ENCODE assay signal across 10 mouse cellular contexts in genomic region chr7:49175784-49176409, GRCm38 (mm10).
DNase-seq lines count a peak whose midpoint lies in the region; ATAC-seq lines count a peak whose summit lies in the region.
"Had no signal": no experiment of that assay in that cellular context is flagged by ENCODE, and none has a peak within 500 bp of the region (broad histone marks: within the 10 kb centered on the region; RNA-seq: fewer than 3 reads in every experiment).

No protein-coding gene starts in this region.

- peak; percentile 69 to 74 for DNase-seq in right cerebral cortex, postnatal 10 days (ENCODE audit: low spot score in 2 of 2)
- DNase-seq in right cerebral cortex, adult 18-20 months: no peak
- DNase-seq in gastrocnemius, postnatal 25 days: no peak
- DNase-seq in kidney, postnatal 4 days: no peak
- DNase-seq: kidney, postnatal 14 days; lung, adult 18-20 months had no signal

- no peaks in the 10 kb centered on the region for H3K27me3 ChIP-seq in heart, embryonic 12.5 days (replicated peaks)
- no peaks in the 10 kb centered on the region for H3K27me3 ChIP-seq in heart, embryonic 11.5 days (ENCODE audit: control insufficient read depth, insufficient read depth, low read length)
- H3K27me3 ChIP-seq in forebrain, embryonic 16.5 days (replicated peaks; ENCODE audit: control insufficient read depth, insufficient read depth, low read length): no peaks in the 10 kb centered on the region

- H3K9me3 ChIP-seq in heart, embryonic 12.5 days (replicated peaks): no peaks in the 10 kb centered on the region
- H3K9me3 ChIP-seq in heart, embryonic 11.5 days (replicated peaks; ENCODE audit: control insufficient read depth, low read length): no peaks in the 10 kb centered on the region
- H3K9me3 ChIP-seq in forebrain, embryonic 16.5 days (ENCODE audit: control insufficient read depth, low read length): no peaks in the 10 kb centered on the region

- H3K9ac ChIP-seq in heart, embryonic 12.5 days: no peak overlapping the region
- no peak overlapping the region for H3K9ac ChIP-seq in heart, embryonic 11.5 days (ENCODE audit: low read depth, low read length)
- H3K9ac ChIP-seq in forebrain, embryonic 16.5 days (replicated peaks; ENCODE audit: low read depth, low read length): no peak overlapping the region

- H3K36me3 ChIP-seq in heart, embryonic 12.5 days: no peaks in the 10 kb centered on the region
- H3K36me3 ChIP-seq in heart, embryonic 11.5 days (ENCODE audit: control insufficient read depth, insufficient read depth, low read length): no peaks in the 10 kb centered on the region
- H3K36me3 ChIP-seq in forebrain, embryonic 16.5 days (ENCODE audit: control insufficient read depth, insufficient read depth): no peaks in the 10 kb centered on the region

- H3K4me2 ChIP-seq in heart, embryonic 12.5 days: no peak overlapping the region
- no peak overlapping the region for H3K4me2 ChIP-seq in heart, embryonic 11.5 days
- no peak overlapping the region for H3K4me2 ChIP-seq in forebrain, embryonic 16.5 days (ENCODE audit: low read length)

- peaks cover 52% of the 10 kb centered on the region for H3K4me1 ChIP-seq in heart, embryonic 12.5 days (replicated peaks)
- peaks cover 24% of the 10 kb centered on the region for H3K4me1 ChIP-seq in heart, embryonic 11.5 days (ENCODE audit: control insufficient read depth, insufficient read depth, low read length)
- peaks cover 12% of the 10 kb centered on the region for H3K4me1 ChIP-seq in forebrain, embryonic 16.5 days (replicated peaks; ENCODE audit: control insufficient read depth, insufficient read depth, low read length)

- peak overlapping the region; percentile 15; the same call in 1 of the 2 replicates for H3K27ac ChIP-seq in heart, embryonic 12.5 days (ENCODE audit: poor library complexity, severe bottlenecking)
- H3K27ac ChIP-seq in heart, embryonic 11.5 days (ENCODE audit: low read depth, low read length): no peak overlapping the region
- H3K27ac ChIP-seq in forebrain, embryonic 16.5 days (ENCODE audit: low read length): 0 out of 2 replicates have a peak overlapping the region, but pooled peaks have one; percentile 20

- peak; percentile 12; the same call in 1 of the 2 replicates for ATAC-seq in heart, embryonic 12.5 days (ENCODE audit: insufficient number of reproducible peaks, low FRiP score)
- ATAC-seq in heart, embryonic 11.5 days (replicated peaks; ENCODE audit: insufficient number of reproducible peaks, low FRiP score, low TSS enrichment): no peak
- peak; percentile 51 for ATAC-seq in forebrain, embryonic 16.5 days
- no peak for ATAC-seq in megakaryocyte-erythroid progenitor cell, adult 5-6 weeks (replicated peaks; ENCODE audit: low FRiP score, low TSS enrichment, poor library complexity, severe bottlenecking)

- H3K4me3 ChIP-seq in heart, embryonic 12.5 days: no peak overlapping the region
- H3K4me3 ChIP-seq in heart, embryonic 11.5 days (ENCODE audit: low read depth, low read length): no peak overlapping the region
- H3K4me3 ChIP-seq in forebrain, embryonic 16.5 days (replicated peaks; ENCODE audit: low read length): no peak overlapping the region

- 70% methylated on average over 9 of the region's 9 CpGs for WGBS in heart, embryonic 12.5 days
- WGBS in heart, embryonic 11.5 days (ENCODE audit: insufficient replicate concordance): 71% methylated on average over 9 of the region's 9 CpGs
- WGBS in forebrain, embryonic 16.5 days: 68% methylated on average over 9 of the region's 9 CpGs

Comparison
In these comparisons a context has a peak if more than half of its experiments do, and no peak if none do; other contexts are left out.
1. ATAC-seq: peak in heart, embryonic 12.5 days (single experiment) and forebrain, embryonic 16.5 days (single experiment); none in heart, embryonic 11.5 days (single experiment) and megakaryocyte-erythroid progenitor cell, adult 5-6 weeks (single experiment).
2. DNase-seq: peak in right cerebral cortex, postnatal 10 days (2 of 2); none in right cerebral cortex, adult 18-20 months (single experiment), gastrocnemius, postnatal 25 days (single experiment) and kidney, postnatal 4 days (0 of 2).